Mouse (Mus musculus): ENCODE data around the gene Rad18. TPM values are rescaled to one million over a fixed set of nuclear protein-coding genes. Genes with fewer than 3 reads are reported as not detected.

The Rad18 gene
- polyA plus RNA-seq (2015; fragmentation: Nextera tagmentation; extraction: Ambion mirVana): 14.4 TPM in 2 replicates

DNA sequence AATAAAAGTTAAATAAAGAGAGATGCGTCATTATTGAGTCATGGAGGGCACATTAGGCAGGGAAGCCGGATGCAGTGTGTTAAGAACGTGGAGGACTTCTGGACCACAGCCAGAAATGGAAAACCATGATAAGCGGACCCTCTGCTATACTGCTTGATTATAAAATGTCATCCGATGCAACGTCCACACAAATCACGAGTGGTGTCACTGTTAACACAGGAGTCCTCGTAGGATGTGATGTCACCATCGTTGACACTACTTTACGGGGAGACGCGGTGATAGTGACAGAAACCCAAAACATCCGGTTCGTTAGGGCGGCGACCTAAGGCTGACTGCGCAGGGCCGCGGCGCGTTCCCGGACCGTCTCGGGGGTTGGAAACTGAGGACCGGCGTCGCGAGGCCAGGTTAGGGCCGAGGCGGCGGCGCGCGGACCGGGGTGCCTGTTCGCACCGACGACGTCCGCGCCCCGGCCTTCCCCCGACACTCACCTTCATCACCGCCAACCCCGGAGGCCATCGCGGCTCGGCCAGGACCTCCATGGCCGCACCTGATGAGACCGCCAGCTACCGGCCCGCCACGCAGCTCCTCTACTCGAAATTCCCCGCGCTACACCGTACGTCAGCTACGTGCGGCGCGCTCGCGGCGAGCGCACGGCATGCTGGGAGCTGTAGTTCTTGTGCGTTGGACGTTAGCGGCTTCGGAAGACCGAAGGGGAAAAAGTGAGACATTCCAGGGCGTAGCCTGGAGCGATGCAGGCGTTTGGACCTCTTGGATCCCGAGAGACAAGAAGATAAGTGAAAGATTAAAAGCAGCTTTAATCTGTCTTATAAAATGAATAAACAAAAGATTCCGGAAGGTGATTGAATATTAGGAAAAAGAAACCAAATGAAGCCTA is at the start of gene Rad18:
Gene Rad18, minus strand, starts transcription at position 631 of the 895 bp plus-strand sequence.
- Histone ChIP-seq H3K4me2 (ENCODE audit: low read length) (peak within 1 kb of the TSS; percentile 77), H3K9ac (ENCODE audit: low read depth, low read length) (peak within 1 kb of the TSS; percentile 67), H3K27me3 (replicated peaks; ENCODE audit: control insufficient read depth, insufficient read depth, low read length) (no peaks in the 10 kb centered on the region), H3K4me3 (ENCODE audit: low read length) (peak within 1 kb of the TSS; percentile 60), H3K27ac (ENCODE audit: low read depth, low read length) (no peak within 1 kb of the TSS), H3K9me3 (ENCODE audit: control insufficient read depth, low read length) (no peaks in the 10 kb centered on the region), H3K36me3 (ENCODE audit: control insufficient read depth, insufficient read depth, low read length) (no peaks in the 10 kb centered on the region), H3K4me1 (ENCODE audit: control insufficient read depth, insufficient read depth, low read depth, low read length) (peaks cover 4% of the 10 kb centered on the region; the same call in 1 of the 2 replicates)
- WGBS: under 1% methylated on average over 77 of the region's 77 CpGs
- peak; percentile 95 for ATAC-seq

DNA sequence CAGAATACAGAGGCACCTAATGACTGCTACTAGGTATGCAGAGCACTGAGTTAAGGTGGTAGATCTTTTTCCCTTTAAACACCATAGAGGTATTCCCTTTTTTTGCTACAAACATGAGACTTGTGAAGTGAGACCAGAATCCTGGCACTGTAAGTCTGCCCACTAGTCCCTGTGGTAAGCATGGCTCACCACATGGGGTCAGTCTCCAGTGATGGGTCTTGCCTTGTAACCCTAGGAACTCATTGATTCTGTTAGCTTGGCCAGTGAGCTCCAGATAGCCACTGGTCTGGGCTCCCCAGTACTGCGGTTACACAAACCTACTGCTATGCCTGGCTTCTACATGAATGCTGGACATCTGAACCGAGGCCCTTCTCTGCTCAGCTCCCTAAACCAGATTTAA is 45.8 kb upstream of the Rad18 start:
- no peak overlapping the region for H3K4me3 ChIP-seq (ENCODE audit: low read length)
- H3K9ac ChIP-seq (ENCODE audit: low read depth, low read length): no peak overlapping the region
- no peak for ATAC-seq
- WGBS: 83% methylated on average over 2 of the region's 2 CpGs
- H3K27ac ChIP-seq (ENCODE audit: low read depth, low read length): no peak overlapping the region; the same call in 1 of the 2 replicates
- H3K27me3 ChIP-seq (replicated peaks; ENCODE audit: control insufficient read depth, insufficient read depth, low read length): no peaks in the 10 kb centered on the region
- H3K4me1 ChIP-seq (ENCODE audit: control insufficient read depth, insufficient read depth, low read depth, low read length): no peaks in the 10 kb centered on the region
- no peak overlapping the region for H3K4me2 ChIP-seq (ENCODE audit: low read length)
- H3K9me3 ChIP-seq (ENCODE audit: control insufficient read depth, low read length): no peaks in the 10 kb centered on the region
- peaks cover 32% of the 10 kb centered on the region for H3K36me3 ChIP-seq (ENCODE audit: control insufficient read depth, insufficient read depth, low read length)

DNA sequence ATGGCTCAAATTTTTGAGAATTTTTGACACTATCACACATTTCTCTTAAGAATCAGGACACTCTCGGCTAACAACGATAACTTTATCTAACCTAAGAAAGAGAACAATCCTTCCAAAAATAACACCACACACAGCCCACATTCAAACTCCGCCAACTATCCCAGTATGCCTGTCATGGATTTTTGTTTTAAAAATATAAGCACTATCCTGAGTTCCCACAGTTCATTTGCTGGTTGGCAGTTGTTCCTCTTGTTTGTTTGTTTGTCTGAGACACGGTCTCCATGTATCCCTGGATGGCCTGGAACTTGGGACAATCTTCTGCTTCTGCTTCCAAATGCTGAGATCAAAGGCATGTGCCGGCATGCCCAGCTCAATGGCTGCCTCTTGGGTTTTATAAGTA is 45.3 kb upstream of the Rad18 start:
- no peak overlapping the region for H3K9ac ChIP-seq (ENCODE audit: low read depth, low read length)
- H3K36me3 ChIP-seq (ENCODE audit: control insufficient read depth, insufficient read depth, low read length): peaks cover 32% of the 10 kb centered on the region
- no peak overlapping the region for H3K27ac ChIP-seq (ENCODE audit: low read depth, low read length)
- H3K9me3 ChIP-seq (ENCODE audit: control insufficient read depth, low read length): no peaks in the 10 kb centered on the region
- no peak overlapping the region for H3K4me3 ChIP-seq (ENCODE audit: low read length)
- H3K4me1 ChIP-seq (ENCODE audit: control insufficient read depth, insufficient read depth, low read depth, low read length): no peaks in the 10 kb centered on the region
- no peaks in the 10 kb centered on the region for H3K27me3 ChIP-seq (replicated peaks; ENCODE audit: control insufficient read depth, insufficient read depth, low read length)
- no peak overlapping the region for H3K4me2 ChIP-seq (ENCODE audit: low read length)
- 90% methylated on average over 5 of the region's 5 CpGs for WGBS
- ATAC-seq: no peak

DNA sequence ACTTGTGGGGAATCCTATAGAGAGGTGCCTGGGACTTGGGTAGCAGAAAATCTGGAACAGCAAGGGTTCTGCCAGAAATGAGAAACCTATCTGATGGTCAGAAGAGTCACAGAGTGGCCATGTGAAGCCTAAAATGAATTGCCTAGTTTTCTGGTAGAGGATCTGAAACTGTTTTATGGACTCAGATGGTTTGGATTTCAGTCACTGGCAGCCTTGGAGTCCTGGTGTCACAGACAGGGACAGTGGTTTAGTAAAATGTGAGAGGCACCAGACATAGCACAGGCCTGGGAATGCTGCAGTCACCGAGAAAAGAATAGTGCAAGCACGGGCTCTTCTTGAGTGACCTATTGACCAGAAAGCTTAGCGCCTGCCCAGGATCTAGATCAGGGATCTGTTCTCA is 43.1 kb upstream of the Rad18 start:
- WGBS: 93% methylated on average over 3 of the region's 3 CpGs

DNA sequence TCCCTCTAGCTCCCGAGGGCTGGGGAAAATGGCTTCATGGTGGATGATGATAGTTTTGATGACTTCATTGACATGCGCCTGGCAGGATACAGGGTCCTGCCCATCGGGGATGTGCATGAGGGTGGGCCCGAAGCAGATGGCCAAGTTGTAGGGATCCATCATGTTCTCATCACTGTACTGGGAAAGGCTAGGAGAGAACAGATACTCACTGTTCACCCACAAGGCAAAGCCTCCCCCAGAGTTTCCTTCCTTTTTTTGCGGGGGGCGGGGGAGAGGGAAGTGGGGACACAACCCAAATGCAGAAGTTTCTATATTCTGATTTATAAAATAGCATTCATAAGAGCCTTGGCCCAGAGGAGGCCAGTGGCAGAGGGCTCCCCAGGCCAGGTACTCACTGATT is 42.4 kb upstream of the Rad18 start:
- peaks cover 38% of the 10 kb centered on the region for H3K36me3 ChIP-seq (ENCODE audit: control insufficient read depth, insufficient read depth, low read length)
- H3K27ac ChIP-seq (ENCODE audit: low read depth, low read length): no peak overlapping the region
- H3K4me1 ChIP-seq (ENCODE audit: control insufficient read depth, insufficient read depth, low read depth, low read length): no peaks in the 10 kb centered on the region
- ATAC-seq: no peak
- no peaks in the 10 kb centered on the region for H3K9me3 ChIP-seq (ENCODE audit: control insufficient read depth, low read length)
- no peaks in the 10 kb centered on the region for H3K27me3 ChIP-seq (replicated peaks; ENCODE audit: control insufficient read depth, insufficient read depth, low read length)
- H3K4me2 ChIP-seq (ENCODE audit: low read length): no peak overlapping the region
- WGBS: 83% methylated on average over 6 of the region's 6 CpGs
- no peak overlapping the region for H3K9ac ChIP-seq (ENCODE audit: low read depth, low read length)
- H3K4me3 ChIP-seq (ENCODE audit: low read length): no peak overlapping the region

More for the DNA sequence above, 43.1 kb upstream of the Rad18 start:
- no peaks in the 10 kb centered on the region for H3K4me1 ChIP-seq (ENCODE audit: control insufficient read depth, insufficient read depth, low read depth, low read length)
- H3K9ac ChIP-seq (ENCODE audit: low read depth, low read length): no peak overlapping the region
- H3K4me3 ChIP-seq (ENCODE audit: low read length): no peak overlapping the region
- peaks cover 36% of the 10 kb centered on the region for H3K36me3 ChIP-seq (ENCODE audit: control insufficient read depth, insufficient read depth, low read length)
- H3K4me2 ChIP-seq (ENCODE audit: low read length): no peak overlapping the region
- H3K27me3 ChIP-seq (replicated peaks; ENCODE audit: control insufficient read depth, insufficient read depth, low read length): no peaks in the 10 kb centered on the region
- H3K9me3 ChIP-seq (ENCODE audit: control insufficient read depth, low read length): no peaks in the 10 kb centered on the region
- ATAC-seq: no peak
- no peak overlapping the region for H3K27ac ChIP-seq (ENCODE audit: low read depth, low read length)

DNA sequence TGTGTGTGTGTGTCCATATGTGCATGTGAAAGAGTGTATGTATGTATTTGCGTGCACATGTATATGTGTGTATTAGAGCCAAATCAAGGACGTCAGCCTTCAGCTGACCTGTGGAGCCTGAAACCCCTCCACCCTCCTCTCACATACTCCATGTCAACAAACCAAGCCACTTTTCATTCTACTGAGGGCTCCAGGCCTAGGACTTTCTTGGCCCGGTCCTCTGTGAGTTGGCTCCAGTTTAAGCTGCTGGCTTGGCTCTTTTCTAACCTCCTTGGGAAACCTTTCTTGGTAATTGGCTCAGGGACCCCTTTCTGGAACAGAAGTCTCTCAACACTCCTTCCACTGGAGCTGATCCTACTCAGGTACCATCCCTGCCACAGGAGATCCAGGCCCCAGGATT is 40.0 kb upstream of the Rad18 start:
- Histone ChIP-seq H3K9ac (ENCODE audit: low read depth, low read length) (no peak overlapping the region), H3K4me1 (ENCODE audit: control insufficient read depth, insufficient read depth, low read depth, low read length) (no peaks in the 10 kb centered on the region), H3K9me3 (ENCODE audit: control insufficient read depth, low read length) (no peaks in the 10 kb centered on the region), H3K4me2 (ENCODE audit: low read length) (no peak overlapping the region), H3K27ac (ENCODE audit: low read depth, low read length) (peak overlapping the region; percentile 53; the same call in 1 of the 2 replicates), H3K27me3 (replicated peaks; ENCODE audit: control insufficient read depth, insufficient read depth, low read length) (no peaks in the 10 kb centered on the region), H3K4me3 (ENCODE audit: low read length) (no peak overlapping the region), H3K36me3 (ENCODE audit: control insufficient read depth, insufficient read depth, low read length) (peaks cover 42% of the 10 kb centered on the region)
- 82% methylated on average over 3 of the region's 3 CpGs for WGBS
- 0 out of 2 replicates have a peak, but pooled peaks have one; percentile 55 for ATAC-seq

DNA sequence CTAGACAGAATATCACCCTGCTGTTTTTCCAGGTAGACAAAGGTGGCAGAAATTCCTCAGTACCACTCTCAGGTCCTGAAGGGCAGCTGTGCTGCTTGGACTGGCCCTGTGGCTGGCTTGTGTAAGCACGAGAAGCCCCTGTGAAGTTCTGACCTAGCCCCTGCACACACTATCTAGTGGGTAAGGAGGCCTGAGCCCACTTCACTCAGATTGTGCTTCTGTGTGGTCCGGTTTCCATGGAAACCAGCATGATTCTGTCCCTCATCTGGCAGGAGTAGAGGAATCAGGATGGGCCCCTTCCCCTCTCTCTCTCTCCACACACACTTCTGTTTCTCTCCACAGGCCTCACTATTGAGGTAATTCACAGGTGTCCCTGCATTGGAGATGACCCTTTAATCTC is 38.6 kb upstream of the Rad18 start:
- WGBS: 81% methylated on average over 2 of the region's 2 CpGs
- no peaks in the 10 kb centered on the region for H3K4me1 ChIP-seq (ENCODE audit: control insufficient read depth, insufficient read depth, low read depth, low read length)
- H3K4me2 ChIP-seq (ENCODE audit: low read length): no peak overlapping the region
- no peak overlapping the region for H3K9ac ChIP-seq (ENCODE audit: low read depth, low read length)
- no peaks in the 10 kb centered on the region for H3K9me3 ChIP-seq (ENCODE audit: control insufficient read depth, low read length)
- no peak overlapping the region for H3K4me3 ChIP-seq (ENCODE audit: low read length)
- no peak for ATAC-seq
- no peak overlapping the region for H3K27ac ChIP-seq (ENCODE audit: low read depth, low read length)
- H3K36me3 ChIP-seq (ENCODE audit: control insufficient read depth, insufficient read depth, low read length): peaks cover 50% of the 10 kb centered on the region
- no peaks in the 10 kb centered on the region for H3K27me3 ChIP-seq (replicated peaks; ENCODE audit: control insufficient read depth, insufficient read depth, low read length)

DNA sequence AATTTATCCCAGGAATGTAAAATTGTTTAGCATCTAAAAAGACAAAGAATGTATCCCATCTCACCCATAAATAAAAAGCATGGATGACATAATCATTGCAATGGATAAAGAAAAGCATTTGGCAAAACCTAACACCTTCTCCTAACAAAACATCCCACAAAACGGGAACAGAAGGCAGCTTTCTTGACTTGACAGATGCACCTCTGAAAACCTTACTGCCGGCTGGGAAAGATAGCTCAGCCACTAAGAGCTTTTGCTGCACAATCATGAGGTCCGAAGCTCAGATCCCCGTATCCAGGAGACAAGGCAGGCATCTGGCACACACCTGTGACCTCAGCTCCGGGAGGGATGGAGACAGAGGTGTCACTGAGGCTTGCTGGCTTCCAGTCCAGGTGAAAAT is 37.5 kb upstream of the Rad18 start:
- no peak for ATAC-seq
- no peak overlapping the region for H3K4me2 ChIP-seq (ENCODE audit: low read length)

DNA sequence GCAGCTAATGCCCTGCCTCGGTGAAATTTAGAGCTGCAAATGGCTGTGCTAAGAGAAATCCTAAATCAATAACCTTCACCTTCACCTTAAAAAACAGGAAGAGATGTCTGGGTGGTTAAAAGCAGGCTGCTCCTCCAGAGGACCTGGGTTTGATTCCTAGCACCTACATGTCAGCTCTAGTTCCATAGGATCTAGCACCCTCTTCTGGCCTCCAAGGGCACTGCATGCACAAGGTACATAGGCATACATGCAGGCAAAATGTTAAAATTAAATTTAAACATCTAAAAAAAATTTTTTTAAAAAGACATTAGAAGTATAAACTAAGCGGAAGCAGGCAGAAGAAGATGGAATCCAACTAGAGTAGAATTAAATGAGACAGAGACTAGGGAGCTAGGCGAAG is 35.9 kb upstream of the Rad18 start:
- no peaks in the 10 kb centered on the region for H3K27me3 ChIP-seq (replicated peaks; ENCODE audit: control insufficient read depth, insufficient read depth, low read length)
- WGBS: 90% methylated on average over 3 of the region's 3 CpGs
- peaks cover 41% of the 10 kb centered on the region for H3K36me3 ChIP-seq (ENCODE audit: control insufficient read depth, insufficient read depth, low read length)
- H3K4me1 ChIP-seq (ENCODE audit: control insufficient read depth, insufficient read depth, low read depth, low read length): peaks cover 4% of the 10 kb centered on the region
- H3K9me3 ChIP-seq (ENCODE audit: control insufficient read depth, low read length): no peaks in the 10 kb centered on the region
- ATAC-seq: no peak
- H3K9ac ChIP-seq (ENCODE audit: low read depth, low read length): no peak overlapping the region
- no peak overlapping the region for H3K4me2 ChIP-seq (ENCODE audit: low read length)
- no peak overlapping the region for H3K27ac ChIP-seq (ENCODE audit: low read depth, low read length)
- H3K4me3 ChIP-seq (ENCODE audit: low read length): no peak overlapping the region

More for the DNA sequence above, 37.5 kb upstream of the Rad18 start:
- H3K27me3 ChIP-seq (replicated peaks; ENCODE audit: control insufficient read depth, insufficient read depth, low read length): no peaks in the 10 kb centered on the region
- no peak overlapping the region for H3K9ac ChIP-seq (ENCODE audit: low read depth, low read length)
- H3K4me3 ChIP-seq (ENCODE audit: low read length): no peak overlapping the region
- 69% methylated on average over 5 of the region's 5 CpGs for WGBS
- peaks cover 42% of the 10 kb centered on the region for H3K36me3 ChIP-seq (ENCODE audit: control insufficient read depth, insufficient read depth, low read length)
- H3K27ac ChIP-seq (ENCODE audit: low read depth, low read length): no peak overlapping the region
- H3K4me1 ChIP-seq (ENCODE audit: control insufficient read depth, insufficient read depth, low read depth, low read length): no peaks in the 10 kb centered on the region; the same call in 1 of the 2 replicates
- H3K9me3 ChIP-seq (ENCODE audit: control insufficient read depth, low read length): no peaks in the 10 kb centered on the region

Measured in hindbrain, embryonic 16.5 days (tissue).